9 mouse cellular contexts compared by ENCODE assay signal in the genomic region with DNA sequence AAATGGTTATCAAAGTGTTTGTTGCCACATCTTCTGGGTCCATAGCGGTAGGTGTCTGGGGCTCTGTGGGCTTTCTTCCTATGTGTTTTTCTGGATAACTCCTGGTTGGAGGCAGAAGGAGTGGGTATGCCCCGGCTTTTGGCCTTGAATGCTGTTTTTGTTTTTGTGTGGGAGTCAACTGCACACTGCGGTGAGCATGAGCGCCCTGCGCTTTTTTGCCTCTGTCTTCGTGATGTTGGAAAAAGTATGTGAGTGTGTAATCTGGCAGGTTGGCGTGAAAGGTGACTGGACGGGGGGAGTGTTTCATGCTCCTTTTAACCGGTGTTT. TPM values are rescaled to one million over a fixed set of nuclear protein-coding genes. Genes with fewer than 3 reads are reported as not detected.
DNase-seq lines count a peak whose midpoint lies in the region; ATAC-seq lines count a peak whose summit lies in the region.
"Had no signal": no experiment of that assay in that cellular context is flagged by ENCODE, and none has a peak within 500 bp of the region (broad histone marks: within the 10 kb centered on the region; RNA-seq: fewer than 3 reads in every experiment).

No protein-coding gene starts in this region.

- peak overlapping the region; percentile 56 for H3K4me2 ChIP-seq in lung, embryonic 16.5 days (ENCODE audit: low read depth, low read length)
- H3K4me2 ChIP-seq in forebrain, embryonic 14.5 days (ENCODE audit: low read length) = peak overlapping the region; percentile 51
- peak overlapping the region; percentile 50 for H3K4me2 ChIP-seq in limb, embryonic 15.5 days
- H3K4me2 ChIP-seq in stomach, embryonic 14.5 days (replicated peaks; ENCODE audit: low read depth, low read length) = peak overlapping the region; percentile 45

- peak overlapping the region; percentile 51; the same call in 1 of the 2 replicates for H3K9ac ChIP-seq in lung, embryonic 16.5 days (ENCODE audit: low read length)
- peak overlapping the region; percentile 56 for H3K9ac ChIP-seq in forebrain, embryonic 14.5 days (ENCODE audit: low read length)
- H3K9ac ChIP-seq in limb, embryonic 15.5 days = no peak overlapping the region
- peak overlapping the region; percentile 8; the same call in 1 of the 2 replicates for H3K9ac ChIP-seq in stomach, embryonic 14.5 days (replicated peaks; ENCODE audit: low read depth, low read length)

- H3K9me3 ChIP-seq in lung, embryonic 16.5 days (ENCODE audit: control insufficient read depth, low read length) = no peaks in the 10 kb centered on the region
- H3K9me3 ChIP-seq in forebrain, embryonic 14.5 days (replicated peaks; ENCODE audit: control insufficient read depth, low read length) = no peaks in the 10 kb centered on the region
- H3K9me3 ChIP-seq in limb, embryonic 15.5 days = no peaks in the 10 kb centered on the region
- no peaks in the 10 kb centered on the region for H3K9me3 ChIP-seq in stomach, embryonic 14.5 days (ENCODE audit: control insufficient read depth, low read depth, low read length)

- no peaks in the 10 kb centered on the region for H3K27me3 ChIP-seq in lung, embryonic 16.5 days (ENCODE audit: control insufficient read depth, insufficient read depth, low read depth, low read length)
- no peaks in the 10 kb centered on the region for H3K27me3 ChIP-seq in forebrain, embryonic 14.5 days (replicated peaks; ENCODE audit: control insufficient read depth, insufficient read depth, low read length)
- H3K27me3 ChIP-seq in limb, embryonic 15.5 days = no peaks in the 10 kb centered on the region
- H3K27me3 ChIP-seq in stomach, embryonic 14.5 days (ENCODE audit: control insufficient read depth, insufficient read depth, low read length) = no peaks in the 10 kb centered on the region

- no peak overlapping the region for H3K27ac ChIP-seq in lung, embryonic 16.5 days (ENCODE audit: low read length)
- no peak overlapping the region for H3K27ac ChIP-seq in forebrain, embryonic 14.5 days (ENCODE audit: low read depth, low read length)
- no peak overlapping the region for H3K27ac ChIP-seq in limb, embryonic 15.5 days
- H3K27ac ChIP-seq in stomach, embryonic 14.5 days (ENCODE audit: low read length) = peak overlapping the region; percentile 2; the same call in 1 of the 2 replicates

- peaks cover 7% of the 10 kb centered on the region for H3K4me1 ChIP-seq in lung, embryonic 16.5 days (replicated peaks; ENCODE audit: control insufficient read depth, insufficient read depth, low read length)
- peaks cover 8% of the 10 kb centered on the region; the same call in 1 of the 2 replicates for H3K4me1 ChIP-seq in forebrain, embryonic 14.5 days (ENCODE audit: control insufficient read depth, insufficient read depth, low read length)
- peaks cover 16% of the 10 kb centered on the region for H3K4me1 ChIP-seq in limb, embryonic 15.5 days
- peaks cover 7% of the 10 kb centered on the region; the same call in 1 of the 2 replicates for H3K4me1 ChIP-seq in stomach, embryonic 14.5 days (ENCODE audit: control insufficient read depth, insufficient read depth, low read length)

- H3K36me3 ChIP-seq in lung, embryonic 16.5 days (ENCODE audit: control insufficient read depth, insufficient read depth, low read length) = no peaks in the 10 kb centered on the region
- H3K36me3 ChIP-seq in forebrain, embryonic 14.5 days (ENCODE audit: control insufficient read depth, insufficient read depth, low read length) = no peaks in the 10 kb centered on the region
- H3K36me3 ChIP-seq in limb, embryonic 15.5 days = no peaks in the 10 kb centered on the region
- H3K36me3 ChIP-seq in stomach, embryonic 14.5 days (ENCODE audit: control insufficient read depth, insufficient read depth, low read length) = no peaks in the 10 kb centered on the region

- WGBS in lung, embryonic 16.5 days = 31% methylated on average over 9 of the region's 9 CpGs
- WGBS in forebrain, embryonic 14.5 days = 25% methylated on average over 9 of the region's 9 CpGs
- WGBS in limb, embryonic 15.5 days = 36% methylated on average over 9 of the region's 9 CpGs
- WGBS in stomach, embryonic 14.5 days = 28% methylated on average over 9 of the region's 9 CpGs

- ATAC-seq in lung, embryonic 16.5 days (ENCODE audit: low read depth) = no peak
- ATAC-seq in forebrain, embryonic 14.5 days = peak; percentile 40; the same call in 1 of the 2 replicates
- no peak for ATAC-seq in limb, embryonic 15.5 days (ENCODE audit: insufficient number of reproducible peaks, low FRiP score, low TSS enrichment, low read depth)
- ATAC-seq in stomach, embryonic 14.5 days (ENCODE audit: insufficient number of reproducible peaks, insufficient read depth, low FRiP score, low read depth) = no peak

- peak overlapping the region; percentile 37 for H3K4me3 ChIP-seq in lung, embryonic 16.5 days (ENCODE audit: low read length)
- H3K4me3 ChIP-seq in forebrain, embryonic 14.5 days (ENCODE audit: low read depth, low read length) = peak overlapping the region; percentile 12; the same call in 1 of the 2 replicates
- H3K4me3 ChIP-seq in limb, embryonic 15.5 days = peak overlapping the region; percentile 19; the same call in 1 of the 2 replicates
- peak overlapping the region; percentile 19; the same call in 1 of the 2 replicates for H3K4me3 ChIP-seq in stomach, embryonic 14.5 days (ENCODE audit: low read depth, low read length)

- intact Hi-C loops in gastrocnemius, postnatal 14 days (cut with DNase I; ENCODE audit: low total_unique reads) = no loop called here

- no peak for DNase-seq in lung, adult 18-20 months
- DNase-seq in forebrain, embryonic 14.5 days (ENCODE audit: low spot score) = no peak
- DNase-seq in yolk sac, embryonic 10.5 days (ENCODE audit: low spot score) = no peak
- DNase-seq in gastrocnemius, postnatal 14 days = no peak
- no peak for DNase-seq in layer of hippocampus, postnatal 14 days (ENCODE audit: low spot score in 2 of 2)
- DNase-seq: thymus, postnatal 25 days had no signal

RNA-seq across cellular contexts. Expression of gene Sh3bgr, which starts 0.4 kb away (rescaled TPM):
- 16.4 and 20.7 TPM in 2 replicates for polyA plus RNA-seq in lung, embryonic 16.5 days (2015; fragmentation: Nextera tagmentation; extraction: Ambion mirVana)
- 0.60 and 1.4 TPM in 2 replicates for polyA plus RNA-seq in forebrain, embryonic 14.5 days (2014; fragmentation: Nextera tagmentation; extraction: Ambion mirVana)
- 13.6 and 41.0 TPM in 2 replicates for polyA plus RNA-seq in limb, embryonic 15.5 days (2015; fragmentation: Nextera tagmentation; extraction: Ambion mirVana)
- 29.7 TPM in 2 replicates for polyA plus RNA-seq in stomach, embryonic 14.5 days (2014; fragmentation: Nextera tagmentation; extraction: Ambion mirVana)
- 1,000 to 10,000 TPM in 1 of 2 experiments, 100 to 1,000 TPM in 1; 977 to 1,012 TPM for total RNA-seq in gastrocnemius, postnatal 14 days (2021)
- 1 to 10 TPM; 1.4 to 2.1 TPM for total RNA-seq in layer of hippocampus, postnatal 14 days (2021)

RNA-seq across cellular contexts. Expression of gene Lca5l, which starts 8.6 kb away (rescaled TPM):
- 0.93 and 0.96 TPM in 2 replicates for polyA plus RNA-seq in lung, embryonic 16.5 days (2015; fragmentation: Nextera tagmentation; extraction: Ambion mirVana)
- polyA plus RNA-seq in forebrain, embryonic 14.5 days (2014; fragmentation: Nextera tagmentation; extraction: Ambion mirVana) = 1.1 and 1.4 TPM in 2 replicates
- 1.2 and 1.6 TPM in 2 replicates for polyA plus RNA-seq in limb, embryonic 15.5 days (2015; fragmentation: Nextera tagmentation; extraction: Ambion mirVana)
- polyA plus RNA-seq in stomach, embryonic 14.5 days (2014; fragmentation: Nextera tagmentation; extraction: Ambion mirVana) = 1.4 and 1.6 TPM in 2 replicates
- 1 to 10 TPM in 1 of 2 experiments, under 1 TPM in 1; 0.84 to 1.0 TPM for total RNA-seq in gastrocnemius, postnatal 14 days (2021)
- 1 to 10 TPM; 1.3 to 1.8 TPM for total RNA-seq in layer of hippocampus, postnatal 14 days (2021)

RNA-seq across cellular contexts. Expression of gene B3galt5, which starts 34.9 kb away (rescaled TPM):
- 2.5 TPM in 2 replicates for polyA plus RNA-seq in lung, embryonic 16.5 days (2015; fragmentation: Nextera tagmentation; extraction: Ambion mirVana)
- 1.3 and 1.6 TPM in 2 replicates for polyA plus RNA-seq in forebrain, embryonic 14.5 days (2014; fragmentation: Nextera tagmentation; extraction: Ambion mirVana)
- polyA plus RNA-seq in limb, embryonic 15.5 days (2015; fragmentation: Nextera tagmentation; extraction: Ambion mirVana) = 0.10 and 0.42 TPM in 2 replicates
- polyA plus RNA-seq in stomach, embryonic 14.5 days (2014; fragmentation: Nextera tagmentation; extraction: Ambion mirVana) = 0.41 and 0.48 TPM in 2 replicates
- under 1 TPM; 0.11 to 0.23 TPM for total RNA-seq in gastrocnemius, postnatal 14 days (2021)
- 10 to 100 TPM; 26.0 TPM for total RNA-seq in layer of hippocampus, postnatal 14 days (2021)

RNA-seq across cellular contexts. Expression of gene Wrb, which starts 55.5 kb away (rescaled TPM):
- 42.0 and 42.2 TPM in 2 replicates for polyA plus RNA-seq in lung, embryonic 16.5 days (2015; fragmentation: Nextera tagmentation; extraction: Ambion mirVana)
- polyA plus RNA-seq in forebrain, embryonic 14.5 days (2014; fragmentation: Nextera tagmentation; extraction: Ambion mirVana) = 188 and 204 TPM in 2 replicates
- polyA plus RNA-seq in limb, embryonic 15.5 days (2015; fragmentation: Nextera tagmentation; extraction: Ambion mirVana) = 47.2 and 49.1 TPM in 2 replicates
- 77.1 and 77.2 TPM in 2 replicates for polyA plus RNA-seq in stomach, embryonic 14.5 days (2014; fragmentation: Nextera tagmentation; extraction: Ambion mirVana)
- total RNA-seq in gastrocnemius, postnatal 14 days (2021) = 1 to 10 TPM; 6.5 to 7.8 TPM
- 10 to 100 TPM; 64.6 to 76.0 TPM for total RNA-seq in layer of hippocampus, postnatal 14 days (2021)
